Mouse (Mus musculus): ENCODE results near the gene Arl8b. TPM values are rescaled to one million over a fixed set of nuclear protein-coding genes. Genes with fewer than 3 reads are reported as not detected.
A peak's percentile ranks its signal among the peaks of the same experiment; 100 is the strongest.
"Not testable (repeated sequence)": the region's sequence is repeated elsewhere in the genome, so short reads cannot be mapped to it uniquely, and the experiment has no call there.

Gene Arl8b
- polyA plus RNA-seq, 1 experiment from 2014 or later: 65.8 TPM

GRCm38 (mm10) chr6:108844771-108845170 is 61.9 kb downstream of the Arl8b start:
- Histone ChIP-seq H3K27me3 (ENCODE audit: insufficient read depth, poor library complexity, severe bottlenecking) (no peaks in the 10 kb centered on the region), H3K27ac (no peak overlapping the region), H3K4me3 (no peak overlapping the region), H3K9me3 (no peaks in the 10 kb centered on the region), H3K4me1 (no peaks in the 10 kb centered on the region), H3K36me3 (peaks cover 57% of the 10 kb centered on the region)
- DNase-seq (ENCODE audit: low spot score): peak; percentile 69
- WGBS: 94% methylated on average over 7 of the region's 7 CpGs

- DNase-seq (ENCODE audit: low spot score): no peak
Measured at GRCm38 (mm10) chr6:108852088-108852670, 69.3 kb downstream of the Arl8b start.

GRCm38 (mm10) chr6:108852986-108853385 is 70.1 kb downstream of the Arl8b start:
- Histone ChIP-seq H3K9me3 (no peaks in the 10 kb centered on the region), H3K36me3 (peaks cover 79% of the 10 kb centered on the region)
- DNase-seq (ENCODE audit: low spot score): peak; percentile 63

More at GRCm38 (mm10) chr6:108852088-108852670, 69.3 kb downstream of the Arl8b start:
- WGBS: 89% methylated on average over 8 of the region's 8 CpGs
- Histone ChIP-seq H3K27ac (no peak overlapping the region), H3K27me3 (ENCODE audit: insufficient read depth, poor library complexity, severe bottlenecking) (no peaks in the 10 kb centered on the region), H3K4me1 (no peaks in the 10 kb centered on the region), H3K9me3 (no peaks in the 10 kb centered on the region), H3K4me3 (no peak overlapping the region), H3K36me3 (peaks cover 77% of the 10 kb centered on the region)

GRCm38 (mm10) chr6:108858583-108858982 is 75.7 kb downstream of the Arl8b start:
- WGBS: 94% methylated on average over 9 of the region's 9 CpGs
- peak; percentile 65 for DNase-seq (ENCODE audit: low spot score)
- no peaks in the 10 kb centered on the region for H3K4me1 ChIP-seq
- no peak overlapping the region for H3K4me3 ChIP-seq
- H3K27ac ChIP-seq: no peak overlapping the region
- peaks cover 41% of the 10 kb centered on the region for H3K36me3 ChIP-seq
- H3K9me3 ChIP-seq: 0 out of 2 replicates have a peak, but pooled peaks cover 4% of the 10 kb centered on the region
- no peaks in the 10 kb centered on the region for H3K27me3 ChIP-seq (ENCODE audit: insufficient read depth, poor library complexity, severe bottlenecking)

More at GRCm38 (mm10) chr6:108852986-108853385, 70.1 kb downstream of the Arl8b start:
- H3K4me3 ChIP-seq: no peak overlapping the region
- 92% methylated on average over 5 of the region's 5 CpGs for WGBS
- no peaks in the 10 kb centered on the region for H3K4me1 ChIP-seq
- no peaks in the 10 kb centered on the region for H3K27me3 ChIP-seq (ENCODE audit: insufficient read depth, poor library complexity, severe bottlenecking)
- no peak overlapping the region for H3K27ac ChIP-seq

GRCm38 (mm10) chr6:108861226-108861625 is 78.3 kb downstream of the Arl8b start:
- no peak overlapping the region for H3K27ac ChIP-seq
- WGBS: 85% methylated on average over 1 of the region's 1 CpGs
- peaks cover 14% of the 10 kb centered on the region for H3K36me3 ChIP-seq
- peak; percentile 58 for DNase-seq (ENCODE audit: low spot score)
- H3K4me3 ChIP-seq: no peak overlapping the region
- 0 out of 2 replicates have a peak, but pooled peaks cover 4% of the 10 kb centered on the region for H3K9me3 ChIP-seq
- H3K27me3 ChIP-seq (ENCODE audit: insufficient read depth, poor library complexity, severe bottlenecking): no peaks in the 10 kb centered on the region
- no peaks in the 10 kb centered on the region for H3K4me1 ChIP-seq

GRCm38 (mm10) chr6:108862548-108862947 is 79.6 kb downstream of the Arl8b start:
- DNase-seq (ENCODE audit: low spot score): peak; percentile 67
- Histone ChIP-seq H3K27ac (no peak overlapping the region), H3K4me1 (no peaks in the 10 kb centered on the region), H3K36me3 (0 out of 2 replicates have a peak, but pooled peaks cover 4% of the 10 kb centered on the region), H3K9me3 (0 out of 2 replicates have a peak, but pooled peaks cover 4% of the 10 kb centered on the region), H3K27me3 (ENCODE audit: insufficient read depth, poor library complexity, severe bottlenecking) (no peaks in the 10 kb centered on the region), H3K4me3 (no peak overlapping the region)
- WGBS: 74% methylated on average over 2 of the region's 2 CpGs

- H3K4me1 ChIP-seq: no peaks in the 10 kb centered on the region
- 0 out of 2 replicates have a peak, but pooled peaks cover 4% of the 10 kb centered on the region for H3K9me3 ChIP-seq
- no peak for DNase-seq (ENCODE audit: low spot score)
- no peak overlapping the region for H3K4me3 ChIP-seq
- 74% methylated on average over 5 of the region's 5 CpGs for WGBS
- H3K27ac ChIP-seq: no peak overlapping the region
- H3K36me3 ChIP-seq: no peaks in the 10 kb centered on the region
- no peaks in the 10 kb centered on the region for H3K27me3 ChIP-seq (ENCODE audit: insufficient read depth, poor library complexity, severe bottlenecking)
Measured at GRCm38 (mm10) chr6:108866317-108866716, 83.4 kb downstream of the Arl8b start.

- not testable (repeated sequence) for H3K9me3 ChIP-seq; H3K4me1 ChIP-seq; H3K4me3 ChIP-seq; H3K36me3 ChIP-seq; DNase-seq (ENCODE audit: low spot score); H3K27ac ChIP-seq; H3K27me3 ChIP-seq (ENCODE audit: insufficient read depth, poor library complexity, severe bottlenecking)
- 48% methylated on average over 2 of the region's 2 CpGs for WGBS
Measured at GRCm38 (mm10) chr6:108869031-108869430, 86.1 kb downstream of the Arl8b start.

- no peaks in the 10 kb centered on the region for H3K27me3 ChIP-seq (ENCODE audit: insufficient read depth, poor library complexity, severe bottlenecking)
- no peaks in the 10 kb centered on the region for H3K36me3 ChIP-seq
- WGBS: 88% methylated on average over 2 of the region's 2 CpGs
- peak; percentile 53 for DNase-seq (ENCODE audit: low spot score)
- H3K4me1 ChIP-seq: no peaks in the 10 kb centered on the region
- no peak overlapping the region for H3K27ac ChIP-seq
- no peaks in the 10 kb centered on the region for H3K9me3 ChIP-seq
- H3K4me3 ChIP-seq: no peak overlapping the region
Measured at GRCm38 (mm10) chr6:108870421-108870820, 87.5 kb downstream of the Arl8b start.

GRCm38 (mm10) chr6:108871251-108871650 is 88.4 kb downstream of the Arl8b start:
- Histone ChIP-seq H3K9me3 (no peaks in the 10 kb centered on the region), H3K27ac (no peak overlapping the region), H3K36me3 (no peaks in the 10 kb centered on the region), H3K4me1 (0 out of 2 replicates have a peak, but pooled peaks cover 3% of the 10 kb centered on the region), H3K4me3 (no peak overlapping the region), H3K27me3 (ENCODE audit: insufficient read depth, poor library complexity, severe bottlenecking) (no peaks in the 10 kb centered on the region)
- DNase-seq (ENCODE audit: low spot score): no peak
- WGBS: 85% methylated on average over 4 of the region's 4 CpGs

Other genes with a start within 250 kb of the Arl8b start
- 7.8 and 10.8 TPM in 2 replicates for gene Bhlhe40, start 122.5 kb upstream of the Arl8b start, polyA plus RNA-seq (2016; fragmentation: Nextera tagmentation; extraction: Ambion mirVana)
- gene Edem1, start 45.5 kb downstream of the Arl8b start, polyA plus RNA-seq (2016; fragmentation: Nextera tagmentation; extraction: Ambion mirVana): 16.1 and 21.9 TPM in 2 replicates

Measured in heart, embryonic 10.5 days (tissue).